Mouse (Mus musculus): ENCODE measurements at regions not wholly inside any gene's neighbourhood (a gene's known extent, or its start where the extent isn't known, plus 50 kb on each side); places are given as distances from the start of the nearest gene placed in this dataset.
A peak's percentile ranks its signal among the peaks of the same experiment; 100 is the strongest.

DNA sequence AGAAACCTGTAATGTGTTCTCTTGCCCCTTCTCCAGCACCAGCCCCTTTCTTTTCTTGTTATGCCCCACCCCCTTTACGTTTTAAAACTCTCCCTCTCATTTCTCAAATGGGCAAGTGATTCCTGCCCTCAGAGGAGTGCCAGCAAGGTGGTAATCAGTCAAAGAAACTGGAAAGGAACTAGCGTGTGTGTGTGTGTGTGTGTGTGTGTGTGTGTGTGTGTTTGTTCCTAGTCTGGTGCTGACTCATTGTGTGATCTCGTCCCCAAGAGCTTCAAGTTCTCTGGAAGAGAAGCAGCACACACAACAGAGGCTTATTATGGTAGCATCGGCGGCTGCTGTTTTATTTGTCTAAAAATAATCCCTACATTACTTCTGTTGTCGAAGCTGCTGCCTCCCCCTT lies 219.2 kb downstream of the Cog6 start:
- Histone ChIP-seq H3K4me3 (no peak overlapping the region), H3K27ac (no peak overlapping the region; the same call in 1 of the 2 replicates), H3K9ac (ENCODE audit: low read depth, low read length) (no peak overlapping the region), H3K27me3 (ENCODE audit: control insufficient read depth, insufficient read depth, low read length) (no peaks in the 10 kb centered on the region), H3K4me1 (ENCODE audit: control insufficient read depth, insufficient read depth, low read length) (no peaks in the 10 kb centered on the region; the same call in none of the 2 replicates), H3K36me3 (ENCODE audit: control insufficient read depth, insufficient read depth, low read length) (no peaks in the 10 kb centered on the region), H3K79me2 (replicated peaks; ENCODE audit: control insufficient read depth, insufficient read depth, low read length) (no peaks in the 10 kb centered on the region)
- TF ChIP-seq CTCF (IDR thresholded peaks at IDR 0.05) (no peak), EP300 (IDR thresholded peaks at IDR 0.05; ENCODE audit: insufficient read depth, low read depth, low read length) (no peak), POLR2A (IDR thresholded peaks at IDR 0.05; ENCODE audit: insufficient read depth, low read depth, low read length) (no peak)
- WGBS, result 3% methylated on average over 6 of the region's 6 CpGs
- intact Hi-C loops (cut with DNase I), result no loop called here
- DNase-seq, result peak in 1 of 2 experiments; percentile 30

DNA sequence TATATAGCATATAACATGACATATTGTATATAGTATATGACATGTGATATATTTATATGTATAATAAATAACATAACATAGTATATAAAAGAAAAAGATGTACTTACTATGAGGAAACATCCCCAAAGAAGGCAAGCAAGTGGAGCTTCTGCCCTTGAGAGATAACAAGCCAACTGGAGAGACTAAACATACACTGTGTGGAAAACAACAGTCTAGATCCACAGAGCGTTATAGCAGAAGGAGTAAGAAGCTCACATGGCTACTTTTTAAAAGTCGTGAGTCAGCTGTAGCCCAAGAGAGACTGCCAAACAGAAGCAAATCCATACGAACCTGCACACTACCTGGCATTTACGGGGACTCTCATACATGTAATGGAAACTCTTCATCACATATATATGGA lies 219.9 kb downstream of the Cog6 start:
- 83% methylated on average over 4 of the region's 4 CpGs for WGBS
- Histone ChIP-seq H3K27me3 (ENCODE audit: control insufficient read depth, insufficient read depth, low read length) (no peaks in the 10 kb centered on the region), H3K79me2 (replicated peaks; ENCODE audit: control insufficient read depth, insufficient read depth, low read length) (no peaks in the 10 kb centered on the region), H3K27ac (no peak overlapping the region), H3K4me1 (ENCODE audit: control insufficient read depth, insufficient read depth, low read length) (no peaks in the 10 kb centered on the region; the same call in none of the 2 replicates), H3K36me3 (ENCODE audit: control insufficient read depth, insufficient read depth, low read length) (no peaks in the 10 kb centered on the region), H3K9ac (ENCODE audit: low read depth, low read length) (no peak overlapping the region), H3K4me3 (no peak overlapping the region)
- TF ChIP-seq CTCF (IDR thresholded peaks at IDR 0.05) (no peak), EP300 (IDR thresholded peaks at IDR 0.05; ENCODE audit: insufficient read depth, low read depth, low read length) (no peak), POLR2A (IDR thresholded peaks at IDR 0.05; ENCODE audit: insufficient read depth, low read depth, low read length) (no peak)
- no peak for DNase-seq
- intact Hi-C loops (cut with DNase I), result no loop called here

DNA sequence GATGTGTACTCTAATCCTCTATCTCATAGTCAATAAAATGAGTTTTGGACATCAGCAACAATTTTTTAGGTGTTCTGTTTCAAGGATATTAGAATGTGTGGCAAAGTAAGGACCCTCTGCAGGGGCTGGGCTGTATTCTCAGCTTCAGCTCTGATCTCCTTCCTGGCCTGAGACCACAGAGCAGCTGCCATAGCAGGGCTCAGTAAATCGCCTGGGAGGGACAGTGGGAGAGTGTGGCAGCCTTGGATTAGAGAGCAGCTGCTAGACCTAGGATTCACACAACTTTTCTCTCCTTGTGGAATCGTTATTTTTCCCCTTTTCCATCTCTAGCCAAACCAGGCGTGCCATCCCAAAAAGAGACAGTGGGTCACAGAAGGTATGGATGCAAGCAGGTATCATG lies 222.8 kb downstream of the Cog6 start:
- 75% methylated on average over 3 of the region's 3 CpGs for WGBS

DNA sequence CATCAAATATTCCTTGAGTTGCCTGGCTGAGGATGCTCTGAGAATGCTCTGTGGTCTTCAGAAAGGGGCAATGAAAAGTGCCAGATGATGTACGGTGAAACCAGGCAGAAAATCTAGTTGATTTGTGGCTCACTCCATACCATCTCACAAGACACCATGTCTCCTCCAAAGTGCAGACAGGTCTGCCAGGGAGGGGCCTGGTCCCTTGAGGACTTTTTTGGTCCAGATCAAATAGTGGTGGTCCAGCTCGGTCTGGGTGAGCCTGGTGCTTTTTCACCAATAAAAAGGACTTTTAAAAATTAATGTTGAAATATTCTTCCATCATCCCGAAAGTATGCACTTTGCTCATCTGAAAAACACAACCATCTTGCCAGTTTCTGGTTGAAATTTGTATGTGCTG lies 224.2 kb downstream of the Cog6 start:
- intact Hi-C loops (cut with DNase I), result no loop called here
- DNase-seq, result peak; percentile 35 to 36
- Histone ChIP-seq H3K27ac (peak overlapping the region; percentile 33), H3K9ac (ENCODE audit: low read depth, low read length) (no peak overlapping the region), H3K4me3 (no peak overlapping the region), H3K36me3 (ENCODE audit: control insufficient read depth, insufficient read depth, low read length) (no peaks in the 10 kb centered on the region), H3K4me1 (ENCODE audit: control insufficient read depth, insufficient read depth, low read length) (no peaks in the 10 kb centered on the region; the same call in 1 of the 2 replicates), H3K79me2 (replicated peaks; ENCODE audit: control insufficient read depth, insufficient read depth, low read length) (no peaks in the 10 kb centered on the region), H3K27me3 (ENCODE audit: control insufficient read depth, insufficient read depth, low read length) (no peaks in the 10 kb centered on the region)
- no peak for TF ChIP-seq CTCF (IDR thresholded peaks at IDR 0.05)
- 72% methylated on average over 3 of the region's 3 CpGs for WGBS

More for the DNA sequence above, 222.8 kb downstream of the Cog6 start:
- Histone ChIP-seq H3K27me3 (ENCODE audit: control insufficient read depth, insufficient read depth, low read length) (no peaks in the 10 kb centered on the region), H3K9ac (ENCODE audit: low read depth, low read length) (no peak overlapping the region), H3K36me3 (ENCODE audit: control insufficient read depth, insufficient read depth, low read length) (no peaks in the 10 kb centered on the region), H3K4me1 (ENCODE audit: control insufficient read depth, insufficient read depth, low read length) (no peaks in the 10 kb centered on the region; the same call in none of the 2 replicates), H3K79me2 (replicated peaks; ENCODE audit: control insufficient read depth, insufficient read depth, low read length) (no peaks in the 10 kb centered on the region), H3K27ac (no peak overlapping the region), H3K4me3 (no peak overlapping the region)
- intact Hi-C loops (cut with DNase I), result no loop called here
- no peak for DNase-seq
- TF ChIP-seq POLR2A (IDR thresholded peaks at IDR 0.05; ENCODE audit: insufficient read depth, low read depth, low read length), result no peak
- no peak for TF ChIP-seq EP300 (IDR thresholded peaks at IDR 0.05; ENCODE audit: insufficient read depth, low read depth, low read length)
- TF ChIP-seq CTCF (IDR thresholded peaks at IDR 0.05), result no peak

DNA sequence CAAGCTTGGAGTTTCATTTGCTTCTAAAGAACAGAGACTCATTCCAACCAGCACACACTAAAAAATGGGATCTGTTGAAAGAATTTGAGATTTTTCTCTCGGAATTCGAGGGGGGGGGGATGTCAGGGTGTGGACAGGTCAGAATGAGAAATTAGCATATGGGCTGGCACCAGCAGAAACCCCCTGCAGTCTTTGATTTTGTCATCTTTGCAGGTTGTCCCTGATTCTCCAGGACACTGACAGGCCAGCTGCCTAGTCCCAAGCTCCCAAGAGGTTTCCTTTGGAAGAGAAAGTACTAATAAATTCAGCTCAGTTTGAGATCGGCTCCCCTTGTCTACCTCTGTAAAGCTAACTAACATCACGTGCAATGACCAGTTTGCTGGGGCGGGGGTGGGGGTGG lies 224.9 kb downstream of the Cog6 start:
- intact Hi-C loops (cut with DNase I), result no loop called here
- H3K79me2 ChIP-seq (replicated peaks; ENCODE audit: control insufficient read depth, insufficient read depth, low read length), result no peaks in the 10 kb centered on the region
- WGBS, result 55% methylated on average over 5 of the region's 5 CpGs

GRCm38 (mm10) chr3:52790942-52791341 lies 226.1 kb downstream of the Cog6 start:
- Histone ChIP-seq H3K9ac (ENCODE audit: low read depth, low read length) (no peak overlapping the region), H3K36me3 (ENCODE audit: control insufficient read depth, insufficient read depth, low read length) (no peaks in the 10 kb centered on the region), H3K79me2 (replicated peaks; ENCODE audit: control insufficient read depth, insufficient read depth, low read length) (no peaks in the 10 kb centered on the region), H3K27me3 (ENCODE audit: control insufficient read depth, insufficient read depth, low read length) (no peaks in the 10 kb centered on the region), H3K27ac (no peak overlapping the region), H3K4me1 (ENCODE audit: control insufficient read depth, insufficient read depth, low read length) (no peaks in the 10 kb centered on the region; the same call in 1 of the 2 replicates), H3K4me3 (no peak overlapping the region)
- TF ChIP-seq CTCF (IDR thresholded peaks at IDR 0.05) (no peak), EP300 (IDR thresholded peaks at IDR 0.05; ENCODE audit: insufficient read depth, low read depth, low read length) (no peak), POLR2A (IDR thresholded peaks at IDR 0.05; ENCODE audit: insufficient read depth, low read depth, low read length) (no peak)
- DNase-seq, result no peak
- WGBS, result 91% methylated on average over 2 of the region's 2 CpGs
- intact Hi-C loops (cut with DNase I), result no loop called here

More for the DNA sequence above, 224.9 kb downstream of the Cog6 start:
- no peak for DNase-seq
- no peak overlapping the region for H3K4me3 ChIP-seq
- no peaks in the 10 kb centered on the region for H3K36me3 ChIP-seq (ENCODE audit: control insufficient read depth, insufficient read depth, low read length)
- H3K4me1 ChIP-seq (ENCODE audit: control insufficient read depth, insufficient read depth, low read length), result no peaks in the 10 kb centered on the region; the same call in 1 of the 2 replicates
- H3K27me3 ChIP-seq (ENCODE audit: control insufficient read depth, insufficient read depth, low read length), result no peaks in the 10 kb centered on the region
- TF ChIP-seq CTCF (IDR thresholded peaks at IDR 0.05) (no peak), EP300 (IDR thresholded peaks at IDR 0.05; ENCODE audit: insufficient read depth, low read depth, low read length) (no peak), POLR2A (IDR thresholded peaks at IDR 0.05; ENCODE audit: insufficient read depth, low read depth, low read length) (no peak)
- H3K9ac ChIP-seq (ENCODE audit: low read depth, low read length), result no peak overlapping the region
- no peak overlapping the region for H3K27ac ChIP-seq
